Comparison of ENCODE assay signal across 7 mouse cellular contexts in the genomic region with DNA sequence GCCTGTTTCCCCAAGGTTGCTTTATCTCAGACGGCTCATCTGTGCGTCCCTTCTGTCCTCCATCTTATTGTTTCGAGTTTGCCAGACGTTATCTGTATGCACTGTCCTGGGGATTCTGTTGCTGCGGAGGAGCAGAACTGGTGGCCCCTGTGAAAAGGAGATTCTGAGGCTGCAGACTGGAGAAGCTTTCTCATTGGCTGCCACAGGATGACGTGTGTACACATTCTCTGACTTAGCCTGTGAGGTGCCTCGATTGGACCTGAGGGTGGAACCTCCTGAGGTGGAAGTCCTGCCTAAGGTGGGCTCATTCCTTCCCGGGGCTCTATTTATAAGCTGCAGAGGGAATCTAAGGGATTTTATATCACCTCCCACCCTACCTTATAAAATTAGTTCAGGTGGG. TPM values are rescaled to one million over a fixed set of nuclear protein-coding genes. Genes with fewer than 3 reads are reported as not detected.
A peak's percentile ranks its signal among the peaks of the same experiment; 100 is the strongest.
DNase-seq lines count a peak whose midpoint lies in the region; TF ChIP-seq lines count a peak whose summit lies in the region.

No protein-coding gene starts in this region.

- intact Hi-C loops in left cerebral cortex, adult 2 months (cut with DNase I) = no loop called here

- peak overlapping the region; percentile 50; the same call in 1 of the 2 replicates for H3K27ac ChIP-seq in left cerebral cortex, adult 2 months

- no peak overlapping the region for H3K4me3 ChIP-seq in left cerebral cortex, adult 2 months

- no peak for TF ChIP-seq CTCF in left cerebral cortex, adult 2 months (IDR thresholded peaks at IDR 0.05)

- peak; percentile 42 for DNase-seq in thymus, postnatal 14 days
- DNase-seq in thymus, adult 18-20 months = no peak
- DNase-seq in embryo, embryonic 11 days = peak; percentile 19
- DNase-seq in left cerebral cortex, adult 2 months (ENCODE audit: extremely low spot score in 1 of 2, low spot score in 2 of 2) = peak; percentile 36 to 41
- peak; percentile 55 to 57 for DNase-seq in right cerebral cortex, adult 2 months (ENCODE audit: low spot score in 2 of 2)
- DNase-seq in urinary bladder, postnatal 25 days (ENCODE audit: low spot score) = no peak
- DNase-seq in layer of hippocampus, adult 8-10 months (ENCODE audit: low spot score in 2 of 2) = no peak

RNA-seq across cellular contexts. Expression of a gene that starts 37.7 kb away (rescaled TPM):
- total RNA-seq in left cerebral cortex, adult 2 months (2021) = 100 to 1,000 TPM; 166 to 171 TPM
- 100 to 1,000 TPM in 1 of 4 experiments, 10 to 100 TPM in 3; 89.8 to 117 (median 93.0) TPM for total RNA-seq in layer of hippocampus, adult 8-10 months (2022)

RNA-seq across cellular contexts. Expression of a gene that starts 51.7 kb away (rescaled TPM):
- 10 to 100 TPM; 18.9 to 20.0 TPM for total RNA-seq in left cerebral cortex, adult 2 months (2021)
- 10 to 100 TPM; 22.7 to 24.5 (median 23.7) TPM for total RNA-seq in layer of hippocampus, adult 8-10 months (2022)

RNA-seq across cellular contexts. Expression of a gene that starts 56.6 kb away (rescaled TPM):
- 10 to 100 TPM; 10.1 to 10.8 TPM for total RNA-seq in left cerebral cortex, adult 2 months (2021)
- 1 to 10 TPM; 7.5 to 9.6 (median 9.0) TPM for total RNA-seq in layer of hippocampus, adult 8-10 months (2022)

Comparison
In these comparisons a context has a peak if more than half of its experiments do, and no peak if none do; other contexts are left out.
1. DNase-seq: peak in thymus, postnatal 14 days (single experiment), embryo, embryonic 11 days (single experiment), left cerebral cortex, adult 2 months (2 of 2) and right cerebral cortex, adult 2 months (2 of 2); none in thymus, adult 18-20 months (0 of 2), urinary bladder, postnatal 25 days (single experiment) and layer of hippocampus, adult 8-10 months (0 of 2).